Mouse (Mus musculus) myocyte (in vitro differentiated cells): ENCODE measurements around the gene Mmp8. TPM values are rescaled to one million over a fixed set of nuclear protein-coding genes. Genes with fewer than 3 reads are reported as not detected.

ENCODE experiments used
- H3K27me3 ChIP-seq: one replicate; pipeline ENCODE4 v1.6.1; 2011; ENCODE audit not compliant: control insufficient read depth, insufficient read depth, insufficient read length
- H3K36me3 ChIP-seq: one replicate; pipeline ENCODE4 v1.6.1; 2011; ENCODE audit not compliant: control insufficient read depth, insufficient read depth
- H3K4me2 ChIP-seq: one replicate; pipeline ENCODE4 v1.6.1; 2011; ENCODE audit warnings: low read depth, control low read depth
- H3K4me3 ChIP-seq: one replicate; pipeline ENCODE4 v1.5.1; 2011; ENCODE audit warnings: mild to moderate bottlenecking, control low read depth, moderate library complexity
- H3K79me2 ChIP-seq: one replicate; pipeline ENCODE4 v1.6.1; 2011; ENCODE audit not compliant: control insufficient read depth, insufficient read depth
- H3ac ChIP-seq: one replicate; pipeline ENCODE4 v1.6.1; 2011; ENCODE audit not compliant: control insufficient read depth, insufficient read length
- CEBPB ChIP-seq: IDR thresholded peaks from 2 replicates; pipeline ENCODE4 v1.6.1; 2011; ENCODE audit warnings: mild to moderate bottlenecking, moderate library complexity; ENCODE audit not compliant: poor library complexity, insufficient read depth, severe bottlenecking
- E2F4 ChIP-seq: IDR thresholded peaks from one replicate; pipeline ENCODE4 v1.6.1; 2011; ENCODE audit warnings: mild to moderate bottlenecking, control low read depth, moderate library complexity; ENCODE audit not compliant: insufficient read depth
- MAX ChIP-seq: IDR thresholded peaks from one replicate; pipeline ENCODE4 v1.6.1; 2011; ENCODE audit warnings: low read depth, mild to moderate bottlenecking, control low read depth
- MYOD1 ChIP-seq, 3 experiments: IDR thresholded peaks; one replicate each; pipeline ENCODE4 v1.6.1; 2011; ENCODE audit warnings: control low read depth in 2 of 3, low read depth in 2 of 3, mild to moderate bottlenecking in 2 of 3, moderate library complexity in 1 of 3; ENCODE audit not compliant: insufficient read length in 2 of 3, control insufficient read depth in 1 of 3
- MYOG ChIP-seq, 3 experiments: IDR thresholded peaks; one replicate each; pipeline ENCODE4 v1.6.1; 2011; ENCODE audit warnings: control low read depth in 2 of 3, low read depth in 2 of 3, mild to moderate bottlenecking in 2 of 3; ENCODE audit not compliant: insufficient read length in 2 of 3, control insufficient read depth in 1 of 3, insufficient read depth in 1 of 3
- POLR2A ChIP-seq: IDR thresholded peaks from one replicate; pipeline ENCODE4 v1.6.1; 2011; ENCODE audit warnings: low read depth, mild to moderate bottlenecking, control low read depth, moderate library complexity; ENCODE audit not compliant: insufficient read length
- POLR2AphosphoS2 ChIP-seq: IDR thresholded peaks from one replicate; pipeline ENCODE4 v1.6.1; 2011; ENCODE audit warnings: low read depth, control low read depth; ENCODE audit not compliant: insufficient read length
- REST ChIP-seq: IDR thresholded peaks from one replicate; pipeline ENCODE4 v1.6.1; 2011; ENCODE audit warnings: mild to moderate bottlenecking, control low read depth, moderate library complexity; ENCODE audit not compliant: insufficient read depth, insufficient read length
- SRF ChIP-seq: IDR thresholded peaks from one replicate; pipeline ENCODE4 v1.6.1; 2011; ENCODE audit warnings: low read depth; ENCODE audit not compliant: control insufficient read depth, insufficient read length
- TCF12 ChIP-seq: IDR thresholded peaks from one replicate; pipeline ENCODE4 v1.6.1; 2011; ENCODE audit warnings: mild to moderate bottlenecking, control low read depth; ENCODE audit not compliant: poor library complexity, insufficient read depth, severe bottlenecking
- TCF3 ChIP-seq: IDR thresholded peaks from one replicate; pipeline ENCODE4 v1.6.1; 2011; ENCODE audit warnings: low read depth, control low read depth; ENCODE audit not compliant: insufficient read length
- USF1 ChIP-seq: IDR thresholded peaks from one replicate; pipeline ENCODE4 v1.6.1; 2011; ENCODE audit warnings: low read depth, mild to moderate bottlenecking, control low read depth, moderate library complexity
- polyA plus RNA-seq: library from polyadenylated mRNA; unstranded; fragments of >200 nt; fragmentation: generic; extraction: Trizol; gene quantifications from one replicate; pipeline ENCODE4 v1.2.1, GENCODE M21; 2012; ENCODE audit warnings: missing spikeins

Gene Mmp8
- polyA plus RNA-seq, 1 experiment = not detected

DNA sequence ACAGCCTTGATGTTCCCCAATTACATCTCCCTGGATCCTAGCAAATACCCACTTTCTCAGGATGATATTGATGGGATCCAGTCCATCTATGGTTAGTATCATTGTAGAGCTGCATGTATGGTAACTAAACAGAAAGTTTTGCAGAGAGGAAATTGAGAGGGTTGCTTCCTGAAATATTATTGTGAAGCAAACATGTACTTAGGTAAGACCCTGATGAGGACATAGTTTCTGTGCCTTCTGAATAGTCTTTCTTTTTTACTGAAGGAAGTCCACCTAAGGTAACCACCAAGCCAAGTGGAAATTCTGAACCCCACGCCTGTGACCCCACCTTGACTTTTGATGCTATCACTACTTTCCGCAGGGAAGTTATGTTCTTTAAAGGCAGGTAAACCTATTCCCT is 19.1 kb downstream of the Mmp8 start:
- Histone ChIP-seq H3K36me3 (no peaks in the 10 kb centered on the region), H3ac (no peak overlapping the region), H3K4me2 (no peak overlapping the region), H3K79me2 (no peaks in the 10 kb centered on the region), H3K27me3 (no peaks in the 10 kb centered on the region), H3K4me3 (no peak overlapping the region)
- no peak for TF ChIP-seq REST
- no peak for TF ChIP-seq MYOG (IDR thresholded peaks at IDR 0.05; ENCODE audit: control insufficient read depth in 1 of 3, insufficient read depth in 1 of 3, insufficient read length in 2 of 3, low read depth in 2 of 3)
- TF ChIP-seq POLR2AphosphoS2 = no peak
- TF ChIP-seq E2F4 = no peak
- no peak for TF ChIP-seq POLR2A
- no peak for TF ChIP-seq MAX
- TF ChIP-seq TCF3 = no peak
- TF ChIP-seq SRF = no peak
- no peak for TF ChIP-seq TCF12
- no peak for TF ChIP-seq USF1
- no peak for TF ChIP-seq MYOD1 (IDR thresholded peaks at IDR 0.05; ENCODE audit: control insufficient read depth in 1 of 3, insufficient read length in 2 of 3, low read depth in 2 of 3)

GRCm38 (mm10) chr9:7590063-7590462 is 31.8 kb downstream of the Mmp8 start:
- Histone ChIP-seq H3K36me3 (no peaks in the 10 kb centered on the region), H3K4me2 (no peak overlapping the region), H3ac (no peak overlapping the region), H3K79me2 (no peaks in the 10 kb centered on the region), H3K27me3 (no peaks in the 10 kb centered on the region), H3K4me3 (no peak overlapping the region)
- TF ChIP-seq USF1 = no peak
- TF ChIP-seq SRF = no peak
- no peak for TF ChIP-seq MAX
- TF ChIP-seq E2F4 = no peak

- H3ac ChIP-seq = no peak overlapping the region
- H3K36me3 ChIP-seq = no peaks in the 10 kb centered on the region
- H3K79me2 ChIP-seq = no peaks in the 10 kb centered on the region
- no peak overlapping the region for H3K4me3 ChIP-seq
- no peaks in the 10 kb centered on the region for H3K27me3 ChIP-seq
- H3K4me2 ChIP-seq = no peak overlapping the region
- TF ChIP-seq MYOD1 (IDR thresholded peaks at IDR 0.05; ENCODE audit: control insufficient read depth in 1 of 3, insufficient read length in 2 of 3, low read depth in 2 of 3) = no peak
- no peak for TF ChIP-seq MYOG (IDR thresholded peaks at IDR 0.05; ENCODE audit: control insufficient read depth in 1 of 3, insufficient read depth in 1 of 3, insufficient read length in 2 of 3, low read depth in 2 of 3)
- TF ChIP-seq POLR2A = no peak
- TF ChIP-seq REST = no peak
- TF ChIP-seq POLR2AphosphoS2 = no peak
- no peak for TF ChIP-seq MAX
- no peak for TF ChIP-seq CEBPB
These were observed 35.1 kb downstream of the Mmp8 start for GRCm38 (mm10) chr9:7593272-7593812.

DNA sequence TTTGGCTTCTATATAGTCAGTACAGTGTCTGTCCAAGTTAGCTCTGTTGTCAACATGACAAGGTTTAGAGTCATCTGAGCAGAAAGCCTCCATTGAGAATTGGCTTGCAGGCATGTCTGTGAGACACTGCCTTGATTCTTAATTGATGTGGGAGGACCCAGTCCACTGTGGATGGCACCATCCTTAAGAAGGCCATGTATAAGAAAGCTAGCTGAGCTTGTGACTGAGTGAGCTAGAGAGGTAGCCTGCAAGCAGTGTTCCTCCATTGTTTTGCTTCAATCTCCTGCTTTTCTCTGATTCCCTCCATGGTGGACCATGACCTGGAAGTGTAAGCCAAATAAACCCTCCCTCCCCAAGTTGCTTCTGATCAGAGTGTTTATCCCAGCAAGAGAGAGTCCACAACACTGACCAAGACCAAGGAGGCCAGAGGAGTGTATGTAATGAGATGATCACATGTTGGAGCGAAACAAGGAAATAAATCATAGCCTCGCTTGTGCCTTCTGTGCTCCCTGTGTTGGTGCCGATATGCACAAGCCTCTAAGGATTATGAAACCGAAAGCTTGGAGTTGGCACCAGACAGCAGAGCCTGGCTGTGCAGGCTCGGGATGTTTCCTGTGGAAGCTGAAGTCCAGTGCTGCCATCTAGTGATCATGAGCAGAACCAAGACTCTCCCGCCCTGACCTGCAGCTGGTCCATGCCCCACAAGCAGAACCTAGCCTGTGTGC is 36.7 kb downstream of the Mmp8 start:
- H3K79me2 ChIP-seq = no peaks in the 10 kb centered on the region

DNA sequence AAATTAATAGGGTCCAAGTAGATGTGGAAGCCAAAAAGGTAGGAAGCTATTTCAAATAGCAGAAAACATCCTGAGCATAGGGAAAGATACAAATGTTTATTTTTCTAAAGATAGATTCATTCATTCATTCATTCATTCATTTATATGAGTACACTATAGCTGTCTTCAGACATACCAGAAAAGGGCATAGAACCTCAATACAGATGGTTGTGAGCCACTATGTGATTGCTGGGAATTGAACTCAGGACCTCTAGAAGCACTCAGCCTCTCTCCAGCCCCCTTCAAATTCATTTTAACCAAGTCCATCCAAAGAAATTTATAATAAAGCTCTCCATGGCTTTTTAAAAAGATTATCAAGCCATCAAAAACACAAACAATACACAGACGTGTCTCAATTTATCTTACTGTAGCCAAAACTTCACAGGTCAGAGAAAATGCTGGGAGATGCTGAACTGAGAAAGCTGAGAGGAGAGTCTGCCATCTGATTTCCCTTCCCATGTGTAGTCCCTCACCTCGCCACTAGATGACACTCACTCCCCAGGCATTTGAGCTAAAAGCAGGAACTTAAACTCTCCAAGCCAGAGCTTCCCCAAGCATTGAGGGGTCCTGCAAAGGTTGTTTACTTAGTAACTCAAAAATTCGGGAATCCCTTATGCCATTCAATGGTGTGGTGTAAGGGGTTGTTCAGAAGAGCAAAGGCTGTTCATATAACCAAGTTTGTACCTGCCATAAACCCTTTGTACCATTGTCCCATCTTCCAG is 44.9 kb downstream of the Mmp8 start:
- Histone ChIP-seq H3K4me2 (no peak overlapping the region), H3K36me3 (no peaks in the 10 kb centered on the region), H3K27me3 (no peaks in the 10 kb centered on the region), H3K79me2 (no peaks in the 10 kb centered on the region), H3K4me3 (no peak overlapping the region), H3ac (no peak overlapping the region)
- TF ChIP-seq USF1 (no peak), TCF3 (no peak), POLR2A (no peak), MYOD1 (IDR thresholded peaks at IDR 0.05; ENCODE audit: control insufficient read depth in 1 of 3, insufficient read length in 2 of 3, low read depth in 2 of 3) (no peak), E2F4 (no peak), SRF (no peak), MAX (no peak), REST (no peak), POLR2AphosphoS2 (no peak), TCF12 (no peak), MYOG (IDR thresholded peaks at IDR 0.05; ENCODE audit: control insufficient read depth in 1 of 3, insufficient read depth in 1 of 3, insufficient read length in 2 of 3, low read depth in 2 of 3) (no peak)

More for the DNA sequence above, 36.7 kb downstream of the Mmp8 start:
- H3K4me3 ChIP-seq = peak overlapping the region; percentile 15
- H3K4me2 ChIP-seq = peak overlapping the region; percentile 78
- no peaks in the 10 kb centered on the region for H3K27me3 ChIP-seq
- H3ac ChIP-seq = no peak overlapping the region
- TF ChIP-seq E2F4 = no peak
- no peak for TF ChIP-seq SRF
- no peak for TF ChIP-seq CEBPB
- no peak for TF ChIP-seq MYOG (IDR thresholded peaks at IDR 0.05; ENCODE audit: control insufficient read depth in 1 of 3, insufficient read depth in 1 of 3, insufficient read length in 2 of 3, low read depth in 2 of 3)
- TF ChIP-seq POLR2AphosphoS2 = no peak
- TF ChIP-seq REST = no peak
- H3K36me3 ChIP-seq = no peaks in the 10 kb centered on the region
